Mouse (Mus musculus): ENCODE measurements at regions not wholly inside any gene's neighbourhood (a gene's known extent, or its start where the extent isn't known, plus 50 kb on each side); places are given as distances from the start of the nearest gene placed in this dataset.

DNA sequence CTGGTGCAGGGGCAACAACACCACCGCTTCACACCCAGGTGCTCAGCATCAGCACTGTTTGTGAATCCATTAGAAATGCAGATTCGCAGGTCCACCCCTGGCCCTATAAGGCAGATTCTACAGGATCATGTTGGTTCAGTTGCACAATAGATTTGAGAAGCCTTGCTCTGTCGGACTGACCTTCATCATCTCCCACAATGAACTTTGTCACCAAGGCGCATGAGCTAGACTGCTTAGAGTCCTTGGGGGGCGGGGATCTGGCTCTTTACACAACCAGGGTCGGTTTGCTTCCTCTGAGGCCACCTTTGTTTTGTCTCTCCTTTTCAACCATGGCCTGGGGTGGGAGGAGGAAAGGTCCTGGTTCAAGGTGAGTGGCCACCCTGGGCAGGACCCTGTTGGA is 209.7 kb downstream of the Igsf11 start:
- no peak overlapping the region for H3K4me2 ChIP-seq
- no peaks in the 10 kb centered on the region for H3K4me1 ChIP-seq (replicated peaks)
- H3K36me3 ChIP-seq, result no peaks in the 10 kb centered on the region
- no peaks in the 10 kb centered on the region for H3K9me3 ChIP-seq (replicated peaks)
- ATAC-seq (replicated peaks; ENCODE audit: insufficient number of reproducible peaks, insufficient read depth, low FRiP score, low read depth), result no peak
- H3K9ac ChIP-seq, result no peak overlapping the region
- H3K27ac ChIP-seq, result no peak overlapping the region
- WGBS, result 39% methylated on average over 6 of the region's 6 CpGs
- H3K4me3 ChIP-seq, result no peak overlapping the region
- H3K27me3 ChIP-seq, result no peaks in the 10 kb centered on the region

DNA sequence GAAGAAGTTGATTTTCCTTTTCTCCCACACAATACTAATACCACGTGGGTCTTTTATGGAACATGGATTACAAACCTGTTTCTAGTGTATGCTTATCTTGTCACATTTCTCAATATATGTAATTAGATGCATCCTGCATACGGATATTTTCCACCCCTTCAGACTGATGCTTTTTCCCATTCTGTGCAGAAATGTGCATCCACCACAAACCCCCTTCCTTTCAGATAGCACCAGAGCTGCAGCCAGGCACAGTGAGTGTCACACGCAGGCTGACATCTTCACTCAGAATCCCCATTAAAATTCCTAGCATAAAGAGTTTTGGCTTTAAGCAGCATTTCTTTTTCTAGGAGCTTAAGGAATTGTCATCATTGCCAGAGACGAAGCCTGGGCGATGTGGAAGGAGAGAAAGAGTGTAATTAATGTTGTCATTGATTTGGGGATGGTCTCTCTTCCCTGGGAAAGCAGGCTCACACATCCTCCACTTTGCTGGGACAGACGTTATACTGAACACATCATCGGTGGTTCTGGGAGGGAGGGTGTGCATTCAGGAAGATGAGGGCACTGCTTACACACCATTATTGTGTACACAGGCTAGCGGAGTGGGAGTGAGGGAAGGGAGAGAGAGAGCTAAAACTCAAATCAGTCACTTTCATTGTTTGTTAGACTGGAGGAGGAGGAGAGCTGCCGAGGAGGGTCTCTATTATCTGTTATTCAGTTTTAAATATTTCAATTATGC is 211.1 kb downstream of the Igsf11 start:
- H3K27ac ChIP-seq, result no peak overlapping the region
- no peaks in the 10 kb centered on the region for H3K4me1 ChIP-seq (replicated peaks)
- H3K4me2 ChIP-seq, result no peak overlapping the region
- H3K9me3 ChIP-seq (replicated peaks), result no peaks in the 10 kb centered on the region
- WGBS, result 56% methylated on average over 9 of the region's 9 CpGs
- no peaks in the 10 kb centered on the region for H3K36me3 ChIP-seq
- no peak for ATAC-seq (replicated peaks; ENCODE audit: insufficient number of reproducible peaks, insufficient read depth, low FRiP score, low read depth)
- no peak overlapping the region for H3K4me3 ChIP-seq
- no peaks in the 10 kb centered on the region for H3K27me3 ChIP-seq
- no peak overlapping the region for H3K9ac ChIP-seq

DNA sequence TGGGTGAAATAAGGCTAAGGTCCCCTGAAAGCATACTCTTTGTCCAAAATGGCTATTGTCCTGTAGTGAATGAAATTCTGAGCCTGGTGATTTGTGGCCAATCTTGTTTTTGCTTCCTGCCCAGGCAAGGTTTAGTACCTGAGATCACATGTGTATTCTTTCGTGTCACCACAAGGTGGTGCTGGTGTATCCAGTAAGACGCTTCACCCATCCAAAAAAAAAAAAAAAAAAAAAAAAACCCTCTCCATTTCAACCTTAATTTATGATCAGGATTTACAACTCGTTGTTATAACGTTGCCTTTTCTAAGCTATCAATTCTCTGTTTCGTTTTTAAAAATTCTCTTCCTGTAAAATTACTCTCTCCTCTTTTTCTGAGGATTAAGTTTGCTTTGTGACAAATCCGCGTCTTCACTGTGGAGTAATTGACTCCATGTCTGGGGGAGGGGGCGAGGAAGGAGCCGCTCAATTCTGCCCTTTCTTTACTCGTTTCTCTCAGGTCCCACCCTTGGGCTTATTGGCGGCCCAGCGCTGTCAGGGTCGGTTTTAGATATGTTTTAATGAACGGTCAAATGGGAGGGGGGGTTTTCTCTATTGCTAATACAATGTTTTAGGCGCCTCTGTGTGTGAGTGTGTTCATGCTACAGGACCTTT is 217.0 kb downstream of the Igsf11 start:
- Histone ChIP-seq H3K27ac (no peak overlapping the region), H3K9ac (no peak overlapping the region), H3K9me3 (replicated peaks) (no peaks in the 10 kb centered on the region), H3K4me3 (peak overlapping the region; percentile 24), H3K36me3 (no peaks in the 10 kb centered on the region), H3K27me3 (no peaks in the 10 kb centered on the region), H3K4me2 (peak overlapping the region; percentile 51), H3K4me1 (replicated peaks) (0 out of 2 replicates have a peak, but pooled peaks cover 2% of the 10 kb centered on the region)
- 40% methylated on average over 15 of the region's 15 CpGs for WGBS
- ATAC-seq (replicated peaks; ENCODE audit: insufficient number of reproducible peaks, insufficient read depth, low FRiP score, low read depth), result no peak

DNA sequence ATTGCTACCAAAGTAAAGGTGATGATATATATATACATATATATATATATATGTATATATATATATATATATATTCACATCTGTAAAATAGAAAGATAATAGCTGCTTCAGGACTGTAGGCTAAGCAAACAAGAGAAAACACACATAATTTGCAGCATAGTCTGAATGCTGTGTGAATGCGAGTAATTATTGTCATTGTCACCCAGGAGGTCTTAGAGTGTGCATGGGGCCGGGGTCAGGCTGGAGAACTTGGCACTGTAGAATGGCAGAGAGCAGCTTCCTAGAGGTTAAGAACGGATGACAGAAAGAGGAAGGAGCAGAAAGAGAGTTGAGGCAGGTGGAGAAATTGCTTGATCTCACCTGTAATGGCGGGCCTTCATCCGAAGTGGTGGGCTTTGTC is 217.6 kb downstream of the Igsf11 start:
- no peak for ATAC-seq (replicated peaks; ENCODE audit: insufficient number of reproducible peaks, insufficient read depth, low FRiP score, low read depth)
- no peaks in the 10 kb centered on the region for H3K36me3 ChIP-seq
- 0 out of 2 replicates have a peak, but pooled peaks cover 2% of the 10 kb centered on the region for H3K4me1 ChIP-seq (replicated peaks)
- no peak overlapping the region for H3K27ac ChIP-seq
- H3K4me2 ChIP-seq, result no peak overlapping the region; the same call in 1 of the 2 replicates
- H3K4me3 ChIP-seq, result no peak overlapping the region
- H3K27me3 ChIP-seq, result no peaks in the 10 kb centered on the region
- 82% methylated on average over 5 of the region's 5 CpGs for WGBS
- H3K9ac ChIP-seq, result no peak overlapping the region
- no peaks in the 10 kb centered on the region for H3K9me3 ChIP-seq (replicated peaks)

DNA sequence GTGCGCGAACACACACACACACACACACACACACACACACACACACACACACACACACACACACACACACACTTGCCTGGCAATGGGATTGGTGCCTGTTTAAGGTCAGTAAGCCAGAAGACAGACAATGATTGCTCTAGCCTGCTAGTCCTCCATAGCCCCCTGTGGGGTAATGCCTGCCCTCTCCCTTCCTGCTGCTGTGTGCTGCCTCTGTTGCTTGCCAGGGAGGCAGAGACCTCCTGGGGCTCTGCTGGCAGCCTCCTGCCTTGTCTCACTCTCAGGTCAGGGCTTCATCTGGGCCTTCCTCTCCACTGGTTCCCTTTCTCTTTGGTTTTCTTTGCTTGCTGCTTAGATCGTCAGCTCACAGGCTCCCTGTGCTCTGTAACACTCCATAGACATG is 225.6 kb downstream of the Igsf11 start:
- ATAC-seq (replicated peaks; ENCODE audit: insufficient number of reproducible peaks, insufficient read depth, low FRiP score, low read depth), result no peak
- H3K27me3 ChIP-seq, result 0 out of 2 replicates have a peak, but pooled peaks cover 6% of the 10 kb centered on the region
- no peaks in the 10 kb centered on the region for H3K9me3 ChIP-seq (replicated peaks)
- H3K27ac ChIP-seq, result no peak overlapping the region
- H3K4me2 ChIP-seq, result no peak overlapping the region
- H3K36me3 ChIP-seq, result no peaks in the 10 kb centered on the region
- H3K4me3 ChIP-seq, result no peak overlapping the region
- WGBS, result 86% methylated on average over 3 of the region's 3 CpGs
- H3K4me1 ChIP-seq (replicated peaks), result no peaks in the 10 kb centered on the region
- no peak overlapping the region for H3K9ac ChIP-seq

DNA sequence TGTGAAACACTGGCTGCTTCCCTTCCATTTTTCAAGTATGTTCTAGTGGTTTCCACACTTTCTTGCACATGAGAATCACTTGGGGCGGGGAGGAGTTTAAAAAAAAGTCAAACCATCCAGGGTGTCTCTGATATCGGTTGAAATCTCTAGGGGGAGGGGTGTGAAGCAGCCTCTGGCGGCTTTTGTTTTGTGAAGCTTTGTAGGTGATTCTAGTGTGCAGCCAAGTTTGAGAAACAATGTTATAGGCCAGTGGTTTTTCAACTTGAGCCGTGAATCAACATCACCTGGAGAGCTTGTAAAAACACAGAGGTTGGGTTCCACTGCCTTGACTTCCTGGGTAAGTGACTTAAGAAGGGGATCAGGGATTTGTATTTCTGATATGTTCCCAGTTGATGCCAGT is 227.3 kb downstream of the Igsf11 start:
- no peak for ATAC-seq (replicated peaks; ENCODE audit: insufficient number of reproducible peaks, insufficient read depth, low FRiP score, low read depth)
- Histone ChIP-seq H3K4me1 (replicated peaks) (no peaks in the 10 kb centered on the region), H3K9ac (no peak overlapping the region), H3K4me3 (no peak overlapping the region), H3K27ac (no peak overlapping the region), H3K27me3 (0 out of 2 replicates have a peak, but pooled peaks cover 6% of the 10 kb centered on the region), H3K9me3 (replicated peaks) (no peaks in the 10 kb centered on the region), H3K36me3 (no peaks in the 10 kb centered on the region), H3K4me2 (no peak overlapping the region)
- 51% methylated on average over 4 of the region's 4 CpGs for WGBS

DNA sequence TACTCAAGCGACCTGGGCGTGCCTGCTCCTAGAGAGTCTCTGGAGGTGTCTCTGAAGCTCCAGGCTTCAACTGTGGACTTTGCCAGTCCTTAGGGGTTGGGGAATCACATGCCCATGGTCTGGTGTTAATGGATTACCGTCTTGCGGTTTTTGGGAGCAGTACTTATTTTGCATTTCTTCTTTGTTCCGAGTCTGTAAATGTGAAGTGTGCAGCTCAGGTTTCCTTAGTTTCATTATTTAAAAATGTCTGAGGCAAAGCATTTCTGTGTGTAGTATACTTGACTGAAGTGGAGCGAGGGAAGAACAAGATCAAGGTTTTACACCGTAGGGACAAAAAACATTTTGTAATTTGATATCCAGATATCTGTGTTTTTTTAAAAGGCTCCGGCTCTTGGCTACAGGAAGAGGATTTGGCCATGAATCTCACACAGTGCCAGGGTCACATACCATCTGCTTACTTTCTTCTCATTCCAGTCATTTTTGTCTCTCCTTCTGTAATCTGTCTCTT is 231.0 kb downstream of the Igsf11 start:
- ATAC-seq (replicated peaks; ENCODE audit: insufficient number of reproducible peaks, insufficient read depth, low FRiP score, low read depth), result no peak
- Histone ChIP-seq H3K9ac (no peak overlapping the region), H3K4me3 (no peak overlapping the region), H3K4me2 (no peak overlapping the region), H3K27me3 (0 out of 2 replicates have a peak, but pooled peaks cover 6% of the 10 kb centered on the region), H3K9me3 (replicated peaks) (no peaks in the 10 kb centered on the region), H3K27ac (no peak overlapping the region), H3K36me3 (no peaks in the 10 kb centered on the region), H3K4me1 (replicated peaks) (no peaks in the 10 kb centered on the region)
- WGBS, result 54% methylated on average over 8 of the region's 8 CpGs

DNA sequence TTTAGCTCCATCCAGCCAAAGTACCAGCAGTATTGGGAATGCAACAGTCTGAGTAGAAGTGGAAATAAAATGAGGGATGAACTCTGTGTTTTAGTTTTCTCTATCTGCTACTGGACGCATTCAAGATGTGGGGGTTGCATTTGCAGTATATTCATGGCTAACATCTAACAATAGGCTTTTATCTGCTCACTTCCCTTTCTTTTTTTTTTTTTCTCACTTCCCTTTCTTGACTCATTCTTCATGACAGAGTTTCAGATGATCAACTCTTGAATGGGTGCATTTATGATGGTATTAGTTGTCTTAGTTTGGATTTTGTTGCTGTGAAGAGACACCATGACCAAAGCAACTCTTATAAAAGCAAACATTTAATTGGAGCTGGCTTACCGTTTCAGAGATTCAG is 240.0 kb downstream of the Igsf11 start:
- Histone ChIP-seq H3K4me1 (replicated peaks) (no peaks in the 10 kb centered on the region), H3K27me3 (no peaks in the 10 kb centered on the region), H3K9me3 (replicated peaks) (no peaks in the 10 kb centered on the region), H3K4me3 (no peak overlapping the region), H3K9ac (no peak overlapping the region), H3K27ac (no peak overlapping the region), H3K4me2 (no peak overlapping the region), H3K36me3 (no peaks in the 10 kb centered on the region)
- WGBS, result 70% methylated on average over 2 of the region's 2 CpGs
- no peak for ATAC-seq (replicated peaks; ENCODE audit: insufficient number of reproducible peaks, insufficient read depth, low FRiP score, low read depth)

DNA sequence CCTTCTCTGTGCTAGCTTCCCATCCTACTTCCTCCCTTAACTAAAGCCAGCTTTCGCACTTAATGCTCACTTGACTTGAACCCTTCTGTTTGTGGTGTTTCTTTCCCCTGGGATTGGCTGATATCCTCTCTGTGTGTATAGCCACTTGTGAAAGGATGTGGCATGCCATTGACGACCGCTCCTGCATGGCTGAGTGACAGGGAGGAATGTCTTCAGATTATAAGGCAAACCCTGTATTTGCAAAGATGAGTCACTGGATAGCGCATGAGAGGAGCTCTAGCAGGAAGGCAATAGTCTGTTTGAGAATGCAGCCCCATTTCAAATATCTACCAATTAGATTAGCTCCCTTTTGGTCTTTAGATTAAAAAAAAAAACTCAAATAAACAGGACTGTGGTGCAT is 243.3 kb downstream of the Igsf11 start:
- H3K36me3 ChIP-seq, result no peaks in the 10 kb centered on the region
- no peak for ATAC-seq (replicated peaks; ENCODE audit: insufficient number of reproducible peaks, insufficient read depth, low FRiP score, low read depth)
- H3K27me3 ChIP-seq, result no peaks in the 10 kb centered on the region
- no peak overlapping the region for H3K9ac ChIP-seq
- WGBS, result 61% methylated on average over 4 of the region's 4 CpGs
- H3K4me2 ChIP-seq, result no peak overlapping the region
- no peak overlapping the region for H3K27ac ChIP-seq
- H3K4me1 ChIP-seq (replicated peaks), result no peaks in the 10 kb centered on the region
- no peak overlapping the region for H3K4me3 ChIP-seq
- no peaks in the 10 kb centered on the region for H3K9me3 ChIP-seq (replicated peaks)

DNA sequence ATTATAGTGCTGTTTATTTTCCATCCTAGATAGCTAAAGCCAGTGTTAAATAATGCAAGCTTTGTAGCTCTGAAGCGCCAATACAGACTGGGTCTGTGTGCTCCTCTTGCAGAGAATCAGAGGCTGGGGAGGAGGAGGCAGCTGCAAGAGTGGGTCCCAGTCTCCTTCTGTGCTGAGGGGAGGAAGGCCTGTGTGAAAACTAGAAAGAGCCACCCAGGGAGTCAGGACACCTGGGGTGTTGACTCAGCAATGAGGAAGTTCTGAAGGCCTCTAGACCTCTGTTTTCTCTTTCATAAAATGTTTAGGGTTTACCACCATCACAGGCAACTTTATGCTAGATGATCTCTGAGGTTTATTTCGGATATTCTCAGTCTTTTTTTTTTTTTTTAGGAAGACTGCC is 254.7 kb downstream of the Igsf11 start:
- WGBS, result 42% methylated on average over 2 of the region's 2 CpGs
- H3K4me1 ChIP-seq (replicated peaks), result no peaks in the 10 kb centered on the region
- ATAC-seq (replicated peaks; ENCODE audit: insufficient number of reproducible peaks, insufficient read depth, low FRiP score, low read depth), result no peak
- H3K4me3 ChIP-seq, result no peak overlapping the region
- no peaks in the 10 kb centered on the region for H3K9me3 ChIP-seq (replicated peaks)
- no peaks in the 10 kb centered on the region for H3K27me3 ChIP-seq
- H3K4me2 ChIP-seq, result no peak overlapping the region
- H3K9ac ChIP-seq, result no peak overlapping the region
- no peaks in the 10 kb centered on the region for H3K36me3 ChIP-seq
- H3K27ac ChIP-seq, result no peak overlapping the region

DNA sequence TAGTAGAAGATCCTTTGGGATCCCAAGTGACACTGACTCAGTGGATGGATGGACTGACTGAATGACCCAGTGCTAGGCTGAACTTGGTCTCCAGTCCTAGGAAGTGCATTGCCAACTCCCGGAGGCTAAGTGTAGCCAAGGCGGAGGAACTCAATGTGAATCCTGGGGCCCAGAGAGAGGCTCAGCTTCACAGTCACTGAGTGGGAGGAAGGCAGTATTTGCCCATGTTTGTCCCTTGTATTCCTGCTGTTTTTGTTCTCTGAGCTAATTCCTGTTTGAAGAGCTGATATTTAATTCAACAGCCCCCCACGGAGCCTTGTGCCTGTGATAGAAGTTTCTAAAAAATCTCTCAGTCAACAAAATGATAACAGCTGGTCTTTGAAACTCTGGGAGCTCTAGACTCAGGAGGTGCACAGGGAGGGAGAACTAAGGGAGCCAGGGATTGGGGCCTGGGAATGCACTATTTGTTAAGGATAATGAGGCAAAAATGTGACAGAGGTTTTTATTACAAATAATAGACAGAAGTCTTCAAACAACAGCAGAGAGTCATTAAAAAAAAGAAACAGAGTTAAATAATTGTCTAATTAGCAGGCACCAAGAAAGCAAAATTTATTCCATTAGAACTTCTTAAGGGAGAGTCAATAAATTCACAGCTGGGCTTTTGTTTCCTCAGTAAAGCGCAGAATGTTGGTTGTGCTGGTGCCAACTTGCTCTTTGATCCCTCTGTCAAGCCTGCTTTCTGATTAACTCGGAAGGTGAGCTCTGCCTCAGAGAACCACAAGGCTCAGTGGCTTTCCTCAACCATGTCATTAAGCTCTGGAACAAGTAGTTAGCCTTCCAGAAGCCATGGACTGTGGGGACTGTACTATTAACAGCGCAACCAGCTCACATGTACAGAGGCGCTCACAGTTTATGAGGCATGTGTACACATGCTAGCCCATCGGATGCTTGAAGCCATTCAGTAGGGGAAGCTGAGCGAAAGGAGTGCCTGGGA is 259.2 kb downstream of the Igsf11 start:
- Histone ChIP-seq H3K4me3 (no peak overlapping the region), H3K9me3 (replicated peaks) (no peaks in the 10 kb centered on the region), H3K4me1 (replicated peaks) (no peaks in the 10 kb centered on the region), H3K9ac (no peak overlapping the region), H3K27ac (no peak overlapping the region), H3K36me3 (no peaks in the 10 kb centered on the region), H3K4me2 (no peak overlapping the region), H3K27me3 (no peaks in the 10 kb centered on the region)
- WGBS, result 72% methylated on average over 9 of the region's 9 CpGs
- no peak for ATAC-seq (replicated peaks; ENCODE audit: insufficient number of reproducible peaks, insufficient read depth, low FRiP score, low read depth)
